Mouse (Mus musculus) MEL (cell line): ENCODE results near the gene Slc39a13. TPM values are rescaled to one million over a fixed set of nuclear protein-coding genes. Genes with fewer than 3 reads are reported as not detected.
A peak's percentile ranks its signal among the peaks of the same experiment; 100 is the strongest.

Experiments used
- DNase-seq: peaks from one replicate; pipeline ENCODE4 v3.0.0; 2011; ENCODE audit warnings: low read depth, low spot score
- H3K27ac ChIP-seq: 2 replicates; pipeline ENCODE4 v1.5.1; 2012; ENCODE audit warnings: low read depth, mild to moderate bottlenecking, control low read depth, low read length, moderate library complexity; ENCODE audit not compliant: control insufficient read depth
- H3K27me3 ChIP-seq, 2 experiments: fragments of 150-350 bp in 1 of 2; sonication (generic) in 1 of 2; 2 replicates each; pipeline ENCODE4 v1.6.1; 2012; ENCODE audit warnings: low read length in 2 of 2, mild to moderate bottlenecking in 2 of 2, improper control_type of control experiment in 1 of 2, moderate library complexity in 1 of 2; ENCODE audit not compliant: insufficient read depth in 2 of 2, control insufficient read depth in 1 of 2
- H3K36me3 ChIP-seq, 2 experiments: 2 replicates each; pipeline ENCODE4 v1.6.1; 2012 to 2014; ENCODE audit warnings: low read length in 2 of 2, improper control_type of control experiment in 1 of 2, inconsistent platforms in 1 of 2, mild to moderate bottlenecking in 1 of 2; ENCODE audit not compliant: insufficient read depth in 2 of 2, control insufficient read depth in 1 of 2
- H3K4me1 ChIP-seq, 2 experiments: fragments of 150-350 bp in 1 of 2; sonication (generic) in 1 of 2; 2 replicates each; pipeline ENCODE4 v1.6.1; 2012; ENCODE audit warnings: low read length in 2 of 2, improper control_type of control experiment in 1 of 2, mild to moderate bottlenecking in 1 of 2; ENCODE audit not compliant: insufficient read depth in 2 of 2, control insufficient read depth in 1 of 2
- H3K4me3 ChIP-seq, 2 experiments: fragments of 150-350 bp in 1 of 2; sonication (generic) in 1 of 2; 2 replicates each; pipeline ENCODE4 v1.5.1; 2012; ENCODE audit warnings: low read depth in 2 of 2, low read length in 2 of 2, mild to moderate bottlenecking in 2 of 2, moderate library complexity in 2 of 2, control low read depth in 1 of 2, improper control_type of control experiment in 1 of 2; ENCODE audit not compliant: control insufficient read depth in 1 of 2, insufficient read depth in 1 of 2
- H3K79me2 ChIP-seq: 2 replicates; pipeline ENCODE4 v1.6.1; 2012; ENCODE audit warnings: mild to moderate bottlenecking, low read length, moderate library complexity; ENCODE audit not compliant: control insufficient read depth, poor library complexity, insufficient read depth
- H3K9ac ChIP-seq: 2 replicates; pipeline ENCODE4 v1.6.1; 2012; ENCODE audit warnings: low read depth, mild to moderate bottlenecking, control low read depth, low read length, moderate library complexity; ENCODE audit not compliant: control insufficient read depth, poor library complexity, severe bottlenecking
- H3K9me3 ChIP-seq: fragments of 150-350 bp; sonication (generic); replicated peaks from 2 replicates; pipeline ENCODE4 v1.6.1; 2012; ENCODE audit warnings: mild to moderate bottlenecking, low read length, improper control_type of control experiment, moderate library complexity; ENCODE audit not compliant: insufficient read depth
- BHLHE40 ChIP-seq: IDR thresholded peaks from 2 replicates; pipeline ENCODE4 v1.6.1; 2012; ENCODE audit warnings: low read depth, mild to moderate bottlenecking, inconsistent platforms, low read length, improper control_type of control experiment, borderline replicate concordance
- CTCF ChIP-seq, 3 experiments: IDR thresholded peaks in 2 of 3; conservative IDR thresholded peaks in 1 of 3; 2 replicates each; pipeline ENCODE4 v1.5.1; 2011 to 2012; ENCODE audit warnings: low read length in 3 of 3, low read depth in 2 of 3, mild to moderate bottlenecking in 2 of 3, improper control_type of control experiment in 1 of 3, inconsistent platforms in 1 of 3, mixed read lengths in 1 of 3, moderate library complexity in 1 of 3; ENCODE audit not compliant: control insufficient read depth in 1 of 3, insufficient read depth in 1 of 3, poor library complexity in 1 of 3, severe bottlenecking in 1 of 3
- E2F4 ChIP-seq: IDR thresholded peaks from 2 replicates; pipeline ENCODE4 v1.6.1; 2011; ENCODE audit warnings: low read depth, low read length, improper control_type of control experiment, borderline replicate concordance
- ELF1 ChIP-seq: IDR thresholded peaks from 2 replicates; pipeline ENCODE4 v1.6.1; 2014; ENCODE audit warnings: low read depth, mild to moderate bottlenecking, inconsistent platforms, low read length, improper control_type of control experiment, moderate library complexity
- EP300 ChIP-seq, 2 experiments: IDR thresholded peaks; 2 replicates each; pipeline ENCODE4 v1.6.1; 2011; ENCODE audit warnings: improper control_type of control experiment in 2 of 2, low read length in 2 of 2, low read depth in 1 of 2, mild to moderate bottlenecking in 1 of 2
- ETS1 ChIP-seq: IDR thresholded peaks from 2 replicates; pipeline ENCODE4 v1.6.1; 2012; ENCODE audit warnings: low read depth, mild to moderate bottlenecking, inconsistent platforms, low read length, improper control_type of control experiment, moderate library complexity
- GABPA ChIP-seq: IDR thresholded peaks from 2 replicates; pipeline ENCODE4 v1.6.1; 2012; ENCODE audit warnings: low read depth, mild to moderate bottlenecking, inconsistent platforms, low read length, improper control_type of control experiment, moderate library complexity
- GATA1 ChIP-seq: IDR thresholded peaks from 2 replicates; pipeline ENCODE4 v1.6.1; 2011; ENCODE audit warnings: low read depth, low read length, improper control_type of control experiment
- HCFC1 ChIP-seq: IDR thresholded peaks from 2 replicates; pipeline ENCODE4 v1.6.1; 2012; ENCODE audit warnings: low read depth, mild to moderate bottlenecking, inconsistent platforms, low read length, improper control_type of control experiment, moderate library complexity
- JUND ChIP-seq: IDR thresholded peaks from 2 replicates; pipeline ENCODE4 v1.6.1; 2011; ENCODE audit warnings: low read depth, mild to moderate bottlenecking, improper control_type of control experiment, low read length
- MAFK ChIP-seq: IDR thresholded peaks from 2 replicates; pipeline ENCODE4 v1.6.1; 2011; ENCODE audit warnings: low read depth, mild to moderate bottlenecking, low read length, improper control_type of control experiment, borderline replicate concordance
- MAX ChIP-seq: IDR thresholded peaks from 2 replicates; pipeline ENCODE4 v1.6.1; 2011; ENCODE audit warnings: low read length, improper control_type of control experiment
- MAZ ChIP-seq: IDR thresholded peaks from 2 replicates; pipeline ENCODE4 v1.6.1; 2012; ENCODE audit warnings: low read depth, mild to moderate bottlenecking, inconsistent platforms, low read length, improper control_type of control experiment
- MYB ChIP-seq: IDR thresholded peaks from 2 replicates; pipeline ENCODE4 v1.6.1; 2011; ENCODE audit warnings: mild to moderate bottlenecking, low read depth, low read length, improper control_type of control experiment
- MYC ChIP-seq: IDR thresholded peaks from 2 replicates; pipeline ENCODE4 v1.6.1; 2011; ENCODE audit warnings: low read depth, mild to moderate bottlenecking, low read length, improper control_type of control experiment, moderate library complexity
- NELFE ChIP-seq: IDR thresholded peaks from 2 replicates; pipeline ENCODE4 v1.6.1; 2011; ENCODE audit warnings: low read depth, low read length, improper control_type of control experiment
- NRF1 ChIP-seq: IDR thresholded peaks from 2 replicates; pipeline ENCODE4 v1.6.1; 2014; ENCODE audit warnings: low read depth, mild to moderate bottlenecking, inconsistent platforms, low read length, improper control_type of control experiment, moderate library complexity; ENCODE audit not compliant: poor library complexity, insufficient read depth, severe bottlenecking
- POLR2A ChIP-seq, 2 experiments: IDR thresholded peaks; 2 replicates each; pipeline ENCODE4 v1.6.1; 2011 to 2012; ENCODE audit warnings: low read length in 2 of 2, mild to moderate bottlenecking in 2 of 2, control low read depth in 1 of 2, improper control_type of control experiment in 1 of 2, low read depth in 1 of 2, moderate library complexity in 1 of 2; ENCODE audit not compliant: control insufficient read depth in 1 of 2, insufficient read depth in 1 of 2, poor library complexity in 1 of 2
- POLR2AphosphoS2 ChIP-seq: IDR thresholded peaks from 2 replicates; pipeline ENCODE4 v1.6.1; 2011; ENCODE audit warnings: low read length, improper control_type of control experiment
- POLR2AphosphoS5 ChIP-seq: IDR thresholded peaks from 2 replicates; pipeline ENCODE4 v1.6.1; 2012; ENCODE audit warnings: low read depth, borderline replicate concordance, mild to moderate bottlenecking, inconsistent platforms, low read length, moderate library complexity, mixed read lengths
- RAD21 ChIP-seq: IDR thresholded peaks from 2 replicates; pipeline ENCODE4 v1.6.1; 2011; ENCODE audit warnings: mild to moderate bottlenecking, low read depth, low read length, improper control_type of control experiment
- RCOR1 ChIP-seq: IDR thresholded peaks from 2 replicates; pipeline ENCODE4 v1.6.1; 2012; ENCODE audit warnings: low read depth, mild to moderate bottlenecking, inconsistent platforms, low read length, improper control_type of control experiment
- SIN3A ChIP-seq: IDR thresholded peaks from 2 replicates; pipeline ENCODE4 v1.6.1; 2012; ENCODE audit warnings: low read length, improper control_type of control experiment, inconsistent platforms
- SMC3 ChIP-seq: IDR thresholded peaks from 2 replicates; pipeline ENCODE4 v1.6.1; 2011; ENCODE audit warnings: low read depth, low read length, improper control_type of control experiment
- TBP ChIP-seq: IDR thresholded peaks from 2 replicates; pipeline ENCODE4 v1.8.0; 2011; ENCODE audit warnings: low read depth, low read length, improper control_type of control experiment
- UBTF ChIP-seq: IDR thresholded peaks from 2 replicates; pipeline ENCODE4 v1.6.1; 2012; ENCODE audit warnings: low read depth, mild to moderate bottlenecking, inconsistent platforms, low read length, improper control_type of control experiment, moderate library complexity, borderline replicate concordance; ENCODE audit not compliant: insufficient read depth
- USF1 ChIP-seq: IDR thresholded peaks from 2 replicates; pipeline ENCODE4 v1.6.1; 2014; ENCODE audit warnings: low read depth, mild to moderate bottlenecking, inconsistent platforms, low read length, improper control_type of control experiment, moderate library complexity
- ZC3H11A ChIP-seq: IDR thresholded peaks from 2 replicates; pipeline ENCODE4 v1.6.1; 2012; ENCODE audit warnings: low read depth, mild to moderate bottlenecking, inconsistent platforms, low read length, improper control_type of control experiment
- ZKSCAN1 ChIP-seq: IDR thresholded peaks from 2 replicates; pipeline ENCODE4 v1.6.1; 2012; ENCODE audit warnings: low read depth, mild to moderate bottlenecking, inconsistent platforms, low read length, improper control_type of control experiment, moderate library complexity
- ZMIZ1 ChIP-seq: IDR thresholded peaks from 2 replicates; pipeline ENCODE4 v1.6.1; 2012; ENCODE audit warnings: low read depth, mild to moderate bottlenecking, inconsistent platforms, low read length, improper control_type of control experiment, moderate library complexity
- ZNF384 ChIP-seq: IDR thresholded peaks from 2 replicates; pipeline ENCODE4 v1.6.1; 2012; ENCODE audit warnings: low read depth, mild to moderate bottlenecking, inconsistent platforms, low read length, improper control_type of control experiment
- polyA plus RNA-seq, 2 experiments: library from polyadenylated mRNA; stranded (reverse) in 1 of 2; unstranded in 1 of 2; fragments of >175 nt in 1 of 2; fragments of >200 nt in 1 of 2; gene quantifications; 2 replicates each; pipeline versions ENCODE4 v1.2.1 to v1.2.4; 2012; ENCODE audit warnings: low replicate concordance in 2 of 2, low read depth in 1 of 2; ENCODE audit not compliant: insufficient read length in 2 of 2, insufficient read depth in 1 of 2, missing spikeins in 1 of 2
- total RNA-seq: library from RNA; depleted of rRNA; stranded (reverse); fragments of 300-350 nt; gene quantifications from 2 replicates; pipeline ENCODE4 v1.2.3, GENCODE M21; 2012

The Slc39a13 gene
- total and polyA plus RNA-seq, 3 experiments = 9.4 to 19.1 TPM; not detected in 1

DNA sequence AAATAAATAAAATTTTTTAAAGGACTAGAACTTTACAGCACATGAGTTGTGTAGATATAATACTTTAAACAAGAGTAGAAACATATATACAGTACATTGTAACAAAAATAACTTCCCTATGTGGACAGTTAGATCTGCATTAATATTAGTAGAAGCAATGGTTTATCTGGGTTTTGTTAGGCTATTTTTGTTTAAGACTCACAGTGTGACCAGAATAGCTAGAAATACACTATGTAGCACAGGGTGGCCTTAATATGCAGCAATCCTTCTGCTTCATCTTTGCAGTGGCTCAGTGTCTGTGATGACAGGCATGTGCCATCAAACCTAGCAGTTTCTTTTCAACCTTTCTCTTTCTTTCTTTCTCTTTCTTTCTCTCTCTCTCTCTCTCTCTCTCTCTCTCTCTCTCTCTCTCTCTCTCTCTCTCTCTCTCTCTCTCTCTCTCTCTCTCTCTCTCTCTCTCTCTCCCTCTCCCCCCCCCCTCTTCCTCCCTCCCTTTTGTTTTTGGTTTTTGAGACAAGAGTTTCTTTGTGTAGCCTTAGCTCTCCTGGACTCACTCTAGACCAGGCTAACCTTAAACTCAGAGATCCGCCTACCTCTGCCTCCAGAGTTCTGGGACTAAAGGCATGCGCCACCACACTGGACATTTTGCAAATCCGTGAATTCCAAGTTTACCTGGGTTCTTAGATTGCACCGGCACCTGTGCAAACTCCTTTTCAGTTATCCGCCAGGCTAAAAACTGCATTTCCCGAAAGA is 16.9 kb downstream of the Slc39a13 start:
- no peak overlapping the region for H3K27ac ChIP-seq
- peaks cover 0 to 9% of the 10 kb centered on the region in 2 experiments; a peak in 3 of 4 replicates for H3K36me3 ChIP-seq
- no peaks in the 10 kb centered on the region for H3K9me3 ChIP-seq
- peaks cover 8% of the 10 kb centered on the region in 2 experiments for H3K4me1 ChIP-seq
- H3K27me3 ChIP-seq = no peaks in the 10 kb centered on the region
- TF ChIP-seq MAFK = no peak
- no peak for TF ChIP-seq ZNF384
- TF ChIP-seq ETS1 = no peak
- 0 out of 2 replicates have a peak, but pooled peaks have one; percentile 16 for TF ChIP-seq MYC
- peaks cover 14% of the 10 kb centered on the region for H3K79me2 ChIP-seq
- peak overlapping the region; percentile 64 for H3K9ac ChIP-seq
- peak; percentile 42 for DNase-seq
- peak overlapping the region; percentile 78 to 79 for H3K4me3 ChIP-seq

DNA sequence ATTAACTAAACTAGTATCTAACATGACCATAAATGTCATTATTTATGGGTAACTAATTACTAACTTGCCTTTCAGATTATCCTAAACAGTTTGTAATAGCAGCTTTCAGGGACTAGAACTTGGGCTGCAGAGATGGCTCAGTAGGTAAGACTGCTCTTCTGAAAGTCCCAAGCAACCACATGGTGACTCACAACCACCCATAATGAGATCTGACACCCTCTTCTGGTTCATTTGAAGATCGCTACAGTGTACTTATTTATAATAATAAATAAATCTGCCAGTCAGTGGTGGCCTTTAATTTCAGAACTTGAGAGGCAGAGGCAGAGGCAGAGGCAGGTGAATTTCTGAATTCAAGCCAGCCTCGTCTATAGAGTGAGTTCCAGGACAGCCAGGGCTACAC is 17.5 kb downstream of the Slc39a13 start:
- Histone ChIP-seq H3K9ac (no peak overlapping the region), H3K79me2 (peaks cover 14% of the 10 kb centered on the region), H3K36me3 (peaks cover 0 to 9% of the 10 kb centered on the region in 2 experiments; a peak in 3 of 4 replicates), H3K27me3 (no peaks in the 10 kb centered on the region), H3K4me3 (no peak overlapping the region; a peak in 1 of 4 replicates), H3K4me1 (peaks cover 8% of the 10 kb centered on the region in 2 experiments), H3K27ac (no peak overlapping the region), H3K9me3 (no peaks in the 10 kb centered on the region)
- no peak for TF ChIP-seq MAX
- no peak for TF ChIP-seq MAZ
- TF ChIP-seq MYC = peak; percentile 78
- TF ChIP-seq CTCF (IDR thresholded peaks at IDR 0.05 in 2 of 3, conservative IDR thresholded peaks at IDR 0.05 in 1 of 3; ENCODE audit: control insufficient read depth in 1 of 3, insufficient read depth in 1 of 3, low read depth in 2 of 3, low read length in 3 of 3, poor library complexity in 1 of 3, severe bottlenecking in 1 of 3) = peak in 2 of 3 experiments; percentile 8 to 46; a peak in 2 of 6 replicates
- no peak for TF ChIP-seq NELFE
- TF ChIP-seq NRF1 = no peak
- no peak for TF ChIP-seq GATA1
- TF ChIP-seq POLR2A (IDR thresholded peaks at IDR 0.05; ENCODE audit: control insufficient read depth in 1 of 2, insufficient read depth in 1 of 2, low read depth in 1 of 2, low read length in 2 of 2, poor library complexity in 1 of 2) = no peak
- peak; percentile 30 for TF ChIP-seq RAD21
- TF ChIP-seq POLR2AphosphoS2 = no peak
- TF ChIP-seq SIN3A = no peak
- TF ChIP-seq BHLHE40 = no peak
- no peak for TF ChIP-seq RCOR1
- no peak for TF ChIP-seq MYB
- TF ChIP-seq JUND = no peak
- TF ChIP-seq TBP = no peak
- no peak for TF ChIP-seq ELF1
- TF ChIP-seq ZKSCAN1 = no peak
- TF ChIP-seq USF1 = no peak
- no peak for TF ChIP-seq ZC3H11A
- no peak for TF ChIP-seq UBTF
- TF ChIP-seq E2F4 = no peak
- TF ChIP-seq GABPA = no peak
- no peak for TF ChIP-seq ETS1
- no peak for TF ChIP-seq MAFK
- TF ChIP-seq EP300 (IDR thresholded peaks at IDR 0.05; ENCODE audit: low read depth in 1 of 2, low read length in 2 of 2) = no peak
- no peak for TF ChIP-seq HCFC1
- no peak for TF ChIP-seq POLR2AphosphoS5
- TF ChIP-seq SMC3 = peak; percentile 57
- no peak for TF ChIP-seq ZMIZ1
- peak; percentile 78 for DNase-seq
